Mouse (Mus musculus): ENCODE results near the gene Nsf.

- TF ChIP-seq CTCF (IDR thresholded peaks at IDR 0.05; ENCODE audit: control insufficient read depth, insufficient read depth, low read length) (no peak), POLR2A (IDR thresholded peaks at IDR 0.05; ENCODE audit: borderline replicate concordance, control insufficient read depth, low read depth, low read length) (no peak)
Observed at GRCm38 (mm10) chr11:103867702-103868101, 86.2 kb downstream of the Nsf start.

All from bone marrow, adult 2 months (tissue).